Mouse (Mus musculus) hindbrain, embryonic 15.5 days (tissue): Measurements from ENCODE around the gene Rnaset2b. TPM values are rescaled to one million over a fixed set of nuclear protein-coding genes. Genes with fewer than 3 reads are reported as not detected.
"Not testable (repeated sequence)": the region's sequence is repeated elsewhere in the genome, so short reads cannot be mapped to it uniquely, and the experiment has no call there.

Source experiments
- ATAC-seq: fragments of 200-750 bp; cut with Nextera tagmentation; 2 replicates; pipeline ENCODE4 v1.8.0; 2017; ENCODE audit warnings: low read depth, moderate number of reproducible peaks, moderate TSS enrichment; ENCODE audit not compliant: low FRiP score
- H3K27ac ChIP-seq: fragments of 300-500 bp; sonication (generic); replicated peaks from 2 replicates; pipeline ENCODE4 v1.5.1; 2015; ENCODE audit warnings: mild to moderate bottlenecking, inconsistent platforms
- H3K27me3 ChIP-seq: fragments of 300-500 bp; sonication (generic); 2 replicates; pipeline ENCODE4 v1.6.1; 2015; ENCODE audit warnings: control low read depth, inconsistent platforms
- H3K36me3 ChIP-seq: fragments of 300-500 bp; sonication (generic); 2 replicates; pipeline ENCODE4 v1.6.1; 2015; ENCODE audit warnings: control low read depth, inconsistent platforms
- H3K4me1 ChIP-seq: fragments of 300-500 bp; sonication (generic); replicated peaks from 2 replicates; pipeline ENCODE4 v1.6.1; 2015; ENCODE audit warnings: control low read depth, inconsistent platforms
- H3K4me2 ChIP-seq: fragments of 300-500 bp; sonication (generic); 2 replicates; pipeline ENCODE4 v1.6.1; 2015; ENCODE audit warnings: moderate library complexity, mild to moderate bottlenecking, inconsistent platforms
- H3K4me3 ChIP-seq: fragments of 300-500 bp; sonication (generic); 2 replicates; pipeline ENCODE4 v1.5.1; 2015; ENCODE audit warnings: mild to moderate bottlenecking, inconsistent platforms
- H3K9ac ChIP-seq: fragments of 300-500 bp; sonication (generic); 2 replicates; pipeline ENCODE4 v1.6.1; 2015; ENCODE audit warnings: inconsistent platforms
- H3K9me3 ChIP-seq: fragments of 300-500 bp; sonication (generic); 2 replicates; pipeline ENCODE4 v1.6.1; 2016; ENCODE audit warnings: control low read depth, inconsistent platforms
- WGBS: fragments of 180-500 bp; shearing (Covaris S2); methylation state at CpG from one replicate; pipeline ENCODE4 v1.1.7; 2015; 5-methylcytosine and 5-hydroxymethylcytosine counted together
- polyA plus RNA-seq: library from polyadenylated mRNA; unstranded; fragments of >200 nt; fragmentation: Nextera tagmentation; extraction: Ambion mirVana; gene quantifications from 2 replicates; pipeline ENCODE4 v1.2.1, GENCODE M21; 2015

Rnaset2b gene
- polyA plus RNA-seq, 1 experiment from 2014 or later: 116 TPM

GRCm38 (mm10) chr17:6962936-6963335 lies 7.5 kb upstream of the Rnaset2b start:
- H3K9me3 ChIP-seq, H3K4me2 ChIP-seq, H3K4me1 ChIP-seq, H3K27ac ChIP-seq, H3K4me3 ChIP-seq, ATAC-seq, H3K9ac ChIP-seq, H3K36me3 ChIP-seq, H3K27me3 ChIP-seq: not testable (repeated sequence)
- 69% methylated on average over 4 of the region's 4 CpGs for WGBS

DNA sequence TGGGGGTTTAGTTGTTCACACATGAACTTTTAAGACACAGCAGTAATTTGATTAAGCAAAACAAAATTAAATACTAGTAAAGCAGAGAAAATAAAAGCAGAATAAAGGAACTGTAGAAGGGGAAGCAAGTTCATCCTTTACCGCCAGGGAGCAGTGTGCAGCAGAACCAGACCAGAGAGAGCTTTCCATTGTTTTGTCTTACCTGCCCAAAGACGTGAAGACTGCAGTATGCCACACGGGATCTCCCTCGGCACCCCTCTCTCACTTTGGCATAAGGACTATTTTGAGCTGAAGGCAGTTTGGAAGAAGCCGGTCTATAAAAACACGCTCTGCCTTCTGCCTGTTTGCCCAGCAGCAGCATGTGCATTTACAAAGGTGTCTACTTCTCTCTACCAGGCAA lies 5.1 kb upstream of the Rnaset2b start:
- not testable (repeated sequence) for H3K27me3 ChIP-seq, H3K36me3 ChIP-seq, H3K9me3 ChIP-seq, ATAC-seq, H3K9ac ChIP-seq, H3K27ac ChIP-seq, H3K4me2 ChIP-seq, H3K4me1 ChIP-seq, H3K4me3 ChIP-seq
- WGBS: 17% methylated on average over 6 of the region's 6 CpGs

DNA sequence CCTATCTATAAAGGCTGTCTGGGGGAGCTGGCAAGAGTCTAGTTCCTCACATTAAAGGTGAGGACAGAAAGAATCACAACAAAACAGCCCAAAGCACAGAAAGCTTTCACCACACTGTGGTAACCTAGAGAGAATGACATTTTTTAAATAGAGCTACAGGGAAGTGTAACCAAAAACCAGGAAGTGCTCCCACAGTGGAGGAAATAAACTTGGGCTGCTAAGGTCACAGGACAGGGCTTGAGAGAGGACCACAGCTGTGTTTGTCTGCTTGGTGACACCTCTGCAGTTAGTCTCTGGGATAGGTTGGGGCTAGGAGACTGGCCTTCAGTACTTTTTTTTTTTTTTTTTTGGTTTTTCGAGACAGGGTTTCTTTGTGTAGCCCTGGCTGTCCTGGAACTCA lies 2.8 kb upstream of the Rnaset2b start:
- H3K9me3 ChIP-seq, H3K36me3 ChIP-seq, H3K4me1 ChIP-seq, H3K27me3 ChIP-seq, H3K27ac ChIP-seq, ATAC-seq, H3K4me2 ChIP-seq, H3K9ac ChIP-seq, H3K4me3 ChIP-seq: not testable (repeated sequence)
- 43% methylated on average over 1 of the region's 1 CpGs for WGBS

DNA sequence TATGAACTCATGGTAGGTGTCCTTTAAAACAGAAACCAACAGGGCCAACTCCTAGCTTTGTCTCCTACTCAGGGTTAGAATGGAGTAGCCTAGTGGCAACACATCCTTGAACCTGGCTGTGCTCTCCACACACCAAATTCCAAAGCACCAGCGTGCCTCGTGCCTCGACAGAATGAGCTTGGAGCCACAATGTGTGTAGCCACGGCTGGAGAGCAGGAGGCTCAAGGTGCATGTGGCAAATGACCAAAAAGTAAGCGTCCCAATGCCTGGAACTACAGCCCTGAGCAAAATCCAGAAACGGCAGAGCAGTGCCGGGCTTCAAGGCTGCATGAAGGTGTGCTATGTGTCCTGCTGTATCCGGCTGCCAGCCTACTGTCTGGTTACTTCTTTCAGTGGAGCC lies 804 bp downstream of the Rnaset2b start:
- not testable (repeated sequence) for H3K9me3 ChIP-seq, H3K9ac ChIP-seq, H3K36me3 ChIP-seq, H3K4me3 ChIP-seq, H3K4me1 ChIP-seq, ATAC-seq, H3K27ac ChIP-seq, H3K4me2 ChIP-seq, H3K27me3 ChIP-seq
- WGBS: 83% methylated on average over 8 of the region's 8 CpGs

DNA sequence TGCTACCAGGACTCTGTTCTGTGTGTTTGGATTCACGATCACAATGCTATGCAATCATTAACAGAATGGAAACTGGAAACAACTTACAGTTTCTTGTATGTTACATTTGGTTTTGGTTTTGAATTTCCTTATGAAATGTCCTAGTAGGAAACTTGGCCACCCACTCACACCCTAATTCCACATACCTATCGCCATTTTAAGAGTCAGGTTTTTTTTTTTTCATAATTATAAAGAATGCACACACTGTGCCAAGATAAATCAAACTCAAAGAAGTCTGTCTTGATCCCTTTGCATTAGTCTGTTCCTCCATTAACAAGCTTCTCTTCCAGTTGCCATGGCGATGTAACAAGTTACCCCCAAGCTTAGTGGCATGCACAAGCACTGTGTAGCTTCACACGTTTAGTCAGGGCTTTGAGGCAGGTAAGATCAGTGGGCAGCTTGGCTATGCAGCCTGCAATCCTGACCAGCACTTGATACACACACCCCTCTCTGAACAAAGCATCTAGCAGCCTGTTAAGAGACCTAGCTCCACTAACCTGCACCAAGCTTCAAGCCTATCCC lies 2.5 kb downstream of the Rnaset2b start:
- not testable (repeated sequence) for H3K9me3 ChIP-seq, ATAC-seq, H3K9ac ChIP-seq, H3K36me3 ChIP-seq, H3K4me3 ChIP-seq, H3K4me2 ChIP-seq, H3K27ac ChIP-seq, H3K4me1 ChIP-seq, H3K27me3 ChIP-seq
- WGBS: 63% methylated on average over 4 of the region's 4 CpGs

DNA sequence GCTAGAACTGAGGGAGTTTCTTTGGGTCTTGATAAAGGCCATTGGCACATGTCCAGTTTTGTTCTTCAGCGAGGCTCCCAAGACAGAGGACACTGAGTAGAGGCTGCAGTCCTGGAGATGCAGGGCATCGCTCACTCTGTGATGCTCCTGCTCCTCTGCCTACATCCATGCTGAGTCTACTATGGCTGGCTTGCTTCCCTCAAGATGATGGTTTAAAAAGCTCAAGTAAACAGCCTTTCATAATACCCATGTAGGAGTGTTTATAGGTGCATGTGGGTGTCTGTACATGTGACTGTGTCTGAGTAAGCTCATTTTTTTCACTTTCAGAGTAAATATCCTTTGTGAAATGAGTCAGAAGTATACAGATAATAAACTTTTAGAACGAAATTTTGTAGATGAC lies 4.6 kb downstream of the Rnaset2b start:
- not testable (repeated sequence) for H3K9me3 ChIP-seq, H3K4me3 ChIP-seq, H3K36me3 ChIP-seq, H3K4me2 ChIP-seq, H3K4me1 ChIP-seq, ATAC-seq, H3K27me3 ChIP-seq, H3K27ac ChIP-seq, H3K9ac ChIP-seq
- 68% methylated on average over 3 of the region's 3 CpGs for WGBS

GRCm38 (mm10) chr17:6978287-6979248 lies 8.1 kb downstream of the Rnaset2b start, which contains the start of gene Gm49721:
TSS of gene Gm49721 (plus strand) at chr17:6978904.
- Histone ChIP-seq H3K4me3 (peak within 1 kb of the TSS; percentile 53), H3K9ac (peak within 1 kb of the TSS; percentile 67), H3K4me2 (peak within 1 kb of the TSS; percentile 73)
- H3K9me3 ChIP-seq, H3K27me3 ChIP-seq, H3K27ac ChIP-seq, H3K4me1 ChIP-seq, H3K36me3 ChIP-seq: not testable (repeated sequence)
- peak; percentile 98 for ATAC-seq
- 2% methylated on average over 52 of the region's 68 CpGs for WGBS

GRCm38 (mm10) chr17:6979380-6979779 lies 8.9 kb downstream of the Rnaset2b start:
- not testable (repeated sequence) for H3K36me3 ChIP-seq, ATAC-seq, H3K9me3 ChIP-seq, H3K9ac ChIP-seq, H3K27me3 ChIP-seq, H3K4me1 ChIP-seq, H3K27ac ChIP-seq
- H3K4me2 ChIP-seq: peak overlapping the region; percentile 73
- 18% methylated on average over 5 of the region's 5 CpGs for WGBS
- H3K4me3 ChIP-seq: peak overlapping the region; percentile 53

GRCm38 (mm10) chr17:6980144-6980543 lies 9.7 kb downstream of the Rnaset2b start:
- H3K36me3 ChIP-seq, H3K27ac ChIP-seq, H3K4me2 ChIP-seq, H3K4me1 ChIP-seq, H3K9ac ChIP-seq, H3K27me3 ChIP-seq, H3K9me3 ChIP-seq, ATAC-seq, H3K4me3 ChIP-seq: not testable (repeated sequence)
- WGBS: 88% methylated on average over 5 of the region's 8 CpGs

DNA sequence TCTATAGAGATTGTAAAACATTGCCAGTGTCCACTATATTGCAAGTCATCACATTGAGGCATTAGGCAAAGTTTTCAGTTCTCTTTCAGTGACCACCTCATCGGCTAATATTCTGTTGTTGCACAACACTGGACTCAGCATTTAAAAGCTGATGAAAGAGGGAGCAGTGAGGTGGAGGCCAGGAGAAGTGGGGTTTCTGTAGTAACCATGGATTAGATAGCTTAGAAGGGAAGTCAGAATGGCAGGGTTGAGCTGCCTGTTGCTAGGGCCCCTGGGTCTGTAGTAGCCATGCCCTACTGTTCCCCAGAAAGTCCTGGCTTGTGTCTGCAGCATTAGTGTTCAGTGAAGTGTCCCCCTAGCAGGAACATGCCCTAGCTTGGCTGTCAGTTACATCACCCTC lies 15.7 kb downstream of the Rnaset2b start:
- peak; percentile 23; the same call in 1 of the 2 replicates for ATAC-seq
- not testable (repeated sequence) for H3K4me3 ChIP-seq, H3K4me2 ChIP-seq, H3K36me3 ChIP-seq, H3K9me3 ChIP-seq, H3K27ac ChIP-seq, H3K9ac ChIP-seq, H3K27me3 ChIP-seq, H3K4me1 ChIP-seq
- WGBS: 98% methylated on average over 1 of the region's 1 CpGs

DNA sequence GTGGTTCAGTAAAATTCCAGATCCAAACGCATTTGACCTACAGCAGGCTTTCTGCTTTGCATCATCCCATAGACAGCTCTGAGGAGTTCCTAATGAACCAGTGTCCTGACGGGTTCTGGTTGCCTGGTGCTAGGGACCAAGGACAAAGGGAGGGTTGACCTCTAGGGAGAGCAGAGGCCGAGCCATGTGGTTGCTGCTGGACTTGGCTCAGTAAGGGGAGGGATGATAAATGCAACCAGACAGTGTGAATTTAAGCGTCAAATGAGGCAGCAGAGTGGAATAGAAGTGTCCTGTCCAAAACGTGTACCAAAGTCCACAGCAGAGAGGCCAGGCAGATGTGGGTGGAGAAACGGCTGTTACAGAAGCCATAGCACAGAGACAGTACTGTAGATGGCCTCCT lies 25.1 kb downstream of the Rnaset2b start:
- not testable (repeated sequence) for H3K4me1 ChIP-seq, H3K36me3 ChIP-seq, H3K4me3 ChIP-seq, H3K9ac ChIP-seq, H3K4me2 ChIP-seq, H3K9me3 ChIP-seq, H3K27ac ChIP-seq, H3K27me3 ChIP-seq
- no CpG with 5 or more reads among the region's 6 CpGs for WGBS
- peak; percentile 48; the same call in 1 of the 2 replicates for ATAC-seq

- H3K4me1 ChIP-seq, H3K36me3 ChIP-seq, ATAC-seq, H3K27ac ChIP-seq, H3K4me3 ChIP-seq, H3K4me2 ChIP-seq, H3K9ac ChIP-seq, H3K27me3 ChIP-seq, H3K9me3 ChIP-seq: not testable (repeated sequence)
- 89% methylated on average over 8 of the region's 8 CpGs for WGBS
Measured at GRCm38 (mm10) chr17:6996826-6997225, 26.4 kb downstream of the Rnaset2b start.
